Mouse (Mus musculus): Measurements from ENCODE around the gene 2900026A02Rik. TPM values are rescaled to one million over a fixed set of nuclear protein-coding genes. Genes with fewer than 3 reads are reported as not detected.

2900026A02Rik gene
- 10 to 100 TPM; 46.8 to 48.3 TPM for total RNA-seq (2021)

DNA sequence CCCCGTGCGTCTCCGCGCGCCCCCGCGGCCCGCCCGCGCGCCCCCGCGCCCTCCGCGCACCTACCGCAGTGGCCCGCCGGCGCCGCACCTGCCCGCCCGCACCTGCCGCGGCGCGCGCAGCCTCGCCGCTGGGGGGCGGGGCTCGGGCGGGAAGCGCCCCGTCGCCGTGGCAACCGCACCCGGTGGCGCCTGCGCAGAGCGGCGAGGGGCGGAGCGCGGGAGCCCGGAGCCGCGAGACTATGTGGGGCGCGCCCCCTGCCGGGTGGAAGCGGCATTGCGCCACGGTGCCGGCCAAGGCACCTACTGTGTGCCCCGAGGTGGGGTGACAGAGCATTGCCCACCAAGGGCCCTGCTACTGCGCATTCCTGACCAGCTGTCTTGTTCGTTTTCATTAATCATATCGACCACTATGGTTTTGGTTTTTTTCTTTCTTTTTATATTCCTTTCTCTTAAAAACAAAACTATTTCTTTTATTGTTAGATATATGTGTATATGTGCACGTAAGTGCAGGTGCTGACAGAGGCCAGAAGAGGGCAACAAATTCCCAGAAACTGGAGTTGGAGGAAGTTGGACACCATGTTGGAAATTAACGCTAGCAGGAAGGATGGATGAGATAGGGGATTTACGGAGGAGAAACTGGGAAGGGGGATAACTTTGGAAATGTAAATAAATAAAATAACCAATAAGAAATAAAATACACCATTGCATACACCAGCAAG is at the start of gene 2900026A02Rik:
Gene 2900026A02Rik (minus strand): TSS at position 90 of the 719 bp plus-strand sequence.
- DNase-seq = peak; percentile 88

DNA sequence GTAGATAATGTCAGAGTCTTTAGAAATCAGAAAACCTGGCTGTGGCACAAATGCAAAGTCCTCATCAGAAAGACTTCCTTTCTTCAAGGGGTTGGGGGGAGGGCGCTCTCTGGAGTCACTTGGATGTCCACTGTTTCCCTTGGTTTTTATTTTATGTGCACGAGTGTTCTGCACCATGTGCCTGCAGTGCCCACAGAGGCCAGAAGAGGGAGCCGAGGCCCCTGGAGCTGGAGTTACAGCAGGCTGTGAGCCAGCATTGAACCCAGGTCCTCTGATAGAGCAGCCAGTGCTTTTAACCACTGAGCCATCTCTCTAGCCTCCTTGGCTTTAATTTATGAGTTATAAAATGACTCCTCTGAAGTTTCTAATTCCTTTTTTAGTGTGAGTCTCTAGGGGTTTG is 49.0 kb upstream of the 2900026A02Rik start:
- no peak for DNase-seq

- DNase-seq = no peak
Observed at GRCm38 (mm10) chr5:113268246-113268645, 47.2 kb upstream of the 2900026A02Rik start.

DNA sequence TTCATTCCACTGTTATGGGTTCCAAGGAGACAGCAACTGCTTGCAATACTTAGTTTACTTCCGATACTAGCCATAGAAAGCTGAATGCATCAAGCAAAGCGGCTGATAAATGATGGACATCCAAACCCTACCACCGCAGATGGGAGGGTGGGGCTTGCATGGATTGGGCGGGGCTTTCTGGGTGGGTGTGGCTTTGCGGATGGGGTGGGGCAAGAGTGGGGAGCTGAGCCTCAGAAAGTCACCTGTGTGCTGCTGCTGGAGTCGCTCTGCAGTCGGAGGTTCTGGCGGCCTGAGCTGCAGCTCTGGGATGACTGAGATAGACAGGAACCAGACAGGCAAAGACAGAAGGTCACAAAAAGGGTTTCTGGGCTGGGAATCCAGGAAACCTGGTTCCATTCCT is 44.6 kb upstream of the 2900026A02Rik start:
- DNase-seq = no peak

GRCm38 (mm10) chr5:113250806-113251205 is 29.8 kb upstream of the 2900026A02Rik start:
- no peak for DNase-seq

DNA sequence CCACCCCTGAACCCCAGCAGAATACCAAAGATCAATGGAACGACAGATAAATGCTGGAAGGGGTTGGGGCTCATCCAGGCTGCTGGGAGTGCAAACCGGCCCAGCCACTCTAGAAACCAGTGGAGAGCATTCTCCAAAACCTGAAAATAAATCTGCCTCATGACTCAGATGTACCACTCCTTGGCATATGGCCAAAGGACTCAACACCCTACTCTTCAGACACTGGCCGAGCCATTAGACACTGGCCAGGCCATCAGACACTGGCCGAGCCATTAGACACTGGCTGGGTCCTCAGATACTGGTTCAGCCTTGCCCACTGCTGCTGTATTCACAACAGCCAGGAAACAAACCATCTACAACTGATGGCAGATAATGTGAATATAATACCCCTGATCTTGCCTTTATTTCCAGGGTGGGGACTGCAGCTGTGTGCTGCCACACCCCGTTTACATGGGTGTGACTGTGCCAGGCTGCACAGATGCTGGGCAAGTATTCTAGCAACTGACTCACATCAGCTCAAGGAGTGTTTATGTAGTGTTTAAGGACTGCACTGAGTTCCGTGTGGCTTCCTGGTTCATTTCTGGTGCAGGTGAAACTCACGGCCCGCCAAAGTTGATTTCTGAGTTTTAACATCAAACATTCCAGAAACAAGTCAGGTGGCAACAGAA is 28.4 kb upstream of the 2900026A02Rik start:
- DNase-seq = no peak

GRCm38 (mm10) chr5:113230196-113230595 is 9.2 kb upstream of the 2900026A02Rik start:
- no peak for DNase-seq

DNA sequence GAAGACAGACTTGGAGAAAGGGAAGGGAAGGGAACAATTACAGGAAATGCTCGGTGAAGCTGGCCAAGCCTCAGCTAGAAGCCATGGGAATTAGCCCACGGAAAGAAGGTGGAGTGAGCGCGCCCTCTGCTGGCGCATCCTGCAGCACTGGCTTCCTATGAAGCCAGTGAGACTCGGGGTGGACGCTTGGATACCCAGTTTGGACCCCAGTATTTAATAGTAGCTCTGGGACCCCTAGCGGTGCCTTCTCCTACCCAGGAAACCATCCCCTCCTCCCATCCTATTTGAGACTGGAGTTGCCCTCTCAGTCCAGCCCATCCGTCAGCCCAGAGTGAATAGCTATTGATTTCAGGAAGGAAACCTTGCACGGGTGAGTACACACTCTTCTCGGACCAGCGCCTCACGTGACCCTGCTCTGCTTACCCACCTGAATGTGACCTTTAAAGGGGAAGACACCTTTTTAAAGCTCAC is 5.6 kb upstream of the 2900026A02Rik start, which contains the start of gene Tmem211:
Gene Tmem211 (plus strand): TSS at position 278 of the 471 bp plus-strand sequence.
- DNase-seq = peak; percentile 91

GRCm38 (mm10) chr5:113225686-113226435 is 4.8 kb upstream of the 2900026A02Rik start:
- no peak for DNase-seq

DNA sequence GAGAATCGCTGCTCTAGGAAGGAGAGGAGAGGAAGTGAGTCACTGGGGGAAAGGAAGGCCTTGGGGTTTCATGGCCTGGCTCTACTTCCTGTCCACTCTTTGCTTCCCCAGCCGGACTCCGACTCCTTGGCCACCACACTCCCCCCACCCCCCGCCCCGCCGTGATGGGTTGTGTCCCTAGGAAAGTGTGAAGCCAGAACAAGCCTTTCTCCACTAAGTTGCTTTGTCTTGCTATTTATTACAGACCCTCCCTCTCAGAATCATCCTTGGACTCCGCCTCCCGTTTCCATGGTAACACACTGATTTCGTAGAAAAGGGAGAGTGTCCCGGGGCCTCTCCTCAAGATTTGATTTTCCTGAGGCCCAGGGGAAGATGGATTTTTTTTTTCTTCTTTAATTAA is 4.2 kb upstream of the 2900026A02Rik start:
- peak; percentile 36 for DNase-seq

DNA sequence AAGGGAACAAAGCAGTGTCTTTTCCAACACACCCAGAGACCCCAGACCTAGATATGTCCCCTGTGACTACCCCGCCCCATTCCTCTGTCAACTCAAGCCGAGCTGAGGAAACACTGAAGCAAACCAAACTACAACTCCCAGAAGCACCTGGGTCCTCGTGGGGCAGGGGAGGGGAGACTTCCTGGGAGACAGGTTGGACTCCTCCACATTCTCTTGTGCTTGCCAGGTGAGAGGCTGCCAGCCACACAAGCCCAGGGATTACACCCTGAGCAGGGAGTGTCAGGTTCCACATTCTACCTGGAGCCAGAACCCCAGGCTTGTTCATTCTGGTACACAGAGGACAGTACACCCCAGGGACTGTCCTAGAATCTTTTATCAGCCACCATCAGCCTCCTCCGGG is 2.9 kb upstream of the 2900026A02Rik start:
- DNase-seq = no peak

- peak; percentile 46 for DNase-seq
Observed at GRCm38 (mm10) chr5:113220383-113221146, 471 bp downstream of the 2900026A02Rik start.

- DNase-seq = no peak
Observed at GRCm38 (mm10) chr5:113219876-113220275, 1.2 kb downstream of the 2900026A02Rik start.

DNA sequence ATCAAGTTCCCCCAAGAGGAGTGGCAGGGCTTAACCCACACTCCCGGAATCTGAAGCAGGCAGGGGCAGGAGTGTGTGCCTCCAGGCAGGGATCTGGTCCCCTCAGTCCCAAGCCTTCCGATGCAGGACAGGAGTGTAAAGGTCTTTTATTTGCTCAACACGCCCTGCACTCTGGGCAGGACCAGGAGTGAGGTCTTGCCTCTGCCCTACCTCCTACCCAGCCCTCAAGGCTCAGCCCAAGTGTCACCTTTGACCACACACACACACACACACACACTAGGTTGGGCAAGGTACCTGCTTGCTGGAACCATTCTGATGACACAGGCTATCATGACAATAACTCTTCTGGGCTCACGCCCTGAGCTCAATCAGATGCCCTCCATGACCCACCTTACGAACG is 1.6 kb downstream of the 2900026A02Rik start:
- DNase-seq = no peak

DNA sequence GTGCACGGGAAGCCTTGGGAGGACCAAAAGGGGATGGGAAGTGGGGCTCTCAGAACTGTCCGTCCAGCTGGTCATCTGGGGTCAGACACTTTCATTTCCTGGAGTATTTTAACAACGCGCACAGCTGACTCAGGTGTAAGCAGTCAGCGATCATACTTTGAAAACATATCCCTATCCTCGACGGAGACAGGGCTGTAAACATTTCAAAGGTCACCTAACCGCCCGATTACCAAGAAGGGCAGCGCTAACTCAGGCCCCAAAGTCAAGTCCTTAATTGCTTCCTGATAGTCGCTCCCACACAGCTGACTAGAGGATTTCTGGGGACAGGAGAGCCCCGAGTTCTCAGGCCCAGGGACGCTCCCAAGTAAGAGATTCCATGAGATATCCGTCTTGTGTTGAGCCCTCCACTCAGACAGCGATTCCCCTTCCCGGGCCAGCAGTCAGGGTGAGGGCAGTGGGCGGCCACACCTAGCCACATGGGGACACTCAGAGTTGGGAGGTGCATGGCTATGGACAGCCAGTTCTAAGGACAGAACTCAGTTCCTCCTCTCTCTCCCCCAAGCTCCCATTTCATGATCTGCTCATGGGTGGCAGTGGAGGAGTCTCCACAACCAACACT is 2.3 kb downstream of the 2900026A02Rik start:
- DNase-seq = no peak

DNA sequence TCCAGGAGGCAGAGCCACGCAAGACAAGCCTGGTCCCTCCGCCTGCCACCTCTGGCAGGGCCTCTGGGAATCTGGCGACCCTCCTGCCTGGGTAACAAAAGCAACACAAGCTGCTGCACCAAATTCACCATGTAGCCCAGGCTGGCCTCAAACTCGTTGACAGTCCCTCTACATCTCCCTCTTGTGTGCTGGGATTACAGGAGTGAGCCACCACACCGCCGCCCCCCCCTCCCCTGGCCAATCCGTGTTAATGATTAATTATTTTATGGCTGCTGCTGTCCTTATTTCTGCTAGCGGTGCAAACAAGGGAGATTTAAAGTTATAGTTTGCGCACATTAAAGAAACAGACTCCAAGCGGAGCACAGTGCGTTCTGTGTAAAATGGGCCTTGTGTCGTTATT is 4.0 kb downstream of the 2900026A02Rik start:
- no peak for DNase-seq

GRCm38 (mm10) chr5:113216328-113216960 is 4.6 kb downstream of the 2900026A02Rik start:
- no peak for DNase-seq

GRCm38 (mm10) chr5:113215610-113216011 is 5.4 kb downstream of the 2900026A02Rik start:
- no peak for DNase-seq

- DNase-seq = peak; percentile 61
Observed at GRCm38 (mm10) chr5:113214455-113214854, 6.6 kb downstream of the 2900026A02Rik start.

DNA sequence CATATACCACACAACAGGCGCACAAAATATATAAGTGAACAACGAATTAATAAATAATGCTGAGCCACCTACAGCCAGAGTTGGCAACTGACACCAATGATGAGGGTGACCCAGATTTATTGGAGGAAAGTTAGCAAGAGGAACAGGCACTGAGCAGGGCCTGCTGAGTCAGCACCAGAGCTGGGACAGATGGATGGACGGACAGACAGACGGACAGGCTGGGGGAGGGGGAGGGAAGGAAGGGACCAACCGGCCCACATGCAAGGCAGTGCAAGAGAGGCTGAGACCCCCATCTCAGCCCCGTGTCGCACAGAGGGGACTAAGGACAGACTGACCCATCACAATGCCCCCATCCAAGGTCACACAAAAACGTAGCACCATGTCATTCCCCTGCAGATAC is 7.0 kb downstream of the 2900026A02Rik start:
- no peak for DNase-seq

- no peak for DNase-seq
Observed at GRCm38 (mm10) chr5:113212156-113212835, 8.7 kb downstream of the 2900026A02Rik start.
